Mouse (Mus musculus): ENCODE data around the gene Hmg20b. TPM values are rescaled to one million over a fixed set of nuclear protein-coding genes. Genes with fewer than 3 reads are reported as not detected.

Hmg20b gene
- total and polyA plus RNA-seq, 2 experiments from 2014 or later, result 9.6 to 24.5 TPM

DNA sequence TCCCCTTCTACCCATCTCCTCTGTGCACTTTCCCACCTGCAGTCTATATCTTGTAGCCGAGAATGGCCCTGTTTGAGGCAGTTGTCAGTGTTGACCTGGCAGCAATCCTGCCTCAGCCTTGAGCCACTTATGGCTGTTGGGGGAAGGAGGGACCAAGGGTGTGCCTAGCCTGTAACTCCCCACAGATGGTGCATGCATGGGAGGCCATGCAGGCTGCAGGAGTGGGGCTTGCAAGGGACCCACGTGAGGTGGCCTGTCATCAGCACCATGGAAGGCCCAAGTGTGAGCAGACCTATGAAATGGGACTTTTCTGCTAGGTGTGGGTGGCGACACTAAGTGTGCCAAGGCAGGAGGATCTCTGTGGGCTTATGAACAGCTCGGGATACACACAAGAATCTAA is 14.8 kb upstream of the Hmg20b start:
- Histone ChIP-seq H3K4me3 (ENCODE audit: low read depth, low read length) (no peak overlapping the region), H3K9me3 (ENCODE audit: low read length) (no peaks in the 10 kb centered on the region), H3K9ac (replicated peaks; ENCODE audit: low read length, poor library complexity, severe bottlenecking) (no peak overlapping the region), H3K4me2 (ENCODE audit: low read depth, low read length, poor library complexity, severe bottlenecking) (no peak overlapping the region), H3K36me3 (ENCODE audit: insufficient read depth, low read length) (peaks cover 56% of the 10 kb centered on the region), H3K4me1 (ENCODE audit: insufficient read depth, low read length) (peaks cover 7% of the 10 kb centered on the region; the same call in 1 of the 2 replicates), H3K27me3 (ENCODE audit: insufficient read depth, low read length) (0 out of 2 replicates have a peak, but pooled peaks cover 14% of the 10 kb centered on the region), H3K27ac (ENCODE audit: low read depth, low read length) (no peak overlapping the region)
- no peak for DNase-seq (ENCODE audit: low spot score)
- ATAC-seq (ENCODE audit: low FRiP score), result peak; percentile 8; the same call in 1 of the 2 replicates
- WGBS, result 41% methylated on average over 4 of the region's 4 CpGs
- TF ChIP-seq CTCF (IDR thresholded peaks at IDR 0.05), result no peak

- Histone ChIP-seq H3K27me3 (ENCODE audit: insufficient read depth, low read length) (0 out of 2 replicates have a peak, but pooled peaks cover 14% of the 10 kb centered on the region), H3K9ac (replicated peaks; ENCODE audit: low read length, poor library complexity, severe bottlenecking) (0 out of 2 replicates have a peak overlapping the region, but pooled peaks have one; percentile 24), H3K4me1 (ENCODE audit: insufficient read depth, low read length) (peaks cover 7% of the 10 kb centered on the region; the same call in 1 of the 2 replicates), H3K4me3 (ENCODE audit: low read depth, low read length) (0 out of 2 replicates have a peak overlapping the region, but pooled peaks have one; percentile 3), H3K9me3 (ENCODE audit: low read length) (no peaks in the 10 kb centered on the region), H3K36me3 (ENCODE audit: insufficient read depth, low read length) (peaks cover 55% of the 10 kb centered on the region), H3K27ac (ENCODE audit: low read depth, low read length) (no peak overlapping the region), H3K4me2 (ENCODE audit: low read depth, low read length, poor library complexity, severe bottlenecking) (peak overlapping the region; percentile 24; the same call in 1 of the 2 replicates)
- no peak for DNase-seq (ENCODE audit: low spot score)
- no peak; the same call in 1 of the 2 replicates for ATAC-seq (ENCODE audit: low FRiP score)
- WGBS, result 13% methylated on average over 28 of the region's 28 CpGs
- TF ChIP-seq CTCF (IDR thresholded peaks at IDR 0.05), result no peak
Observed at GRCm38 (mm10) chr10:81364666-81365065, 14.4 kb upstream of the Hmg20b start.

- H3K27me3 ChIP-seq (ENCODE audit: insufficient read depth, low read length), result 0 out of 2 replicates have a peak, but pooled peaks cover 14% of the 10 kb centered on the region
- H3K9me3 ChIP-seq (ENCODE audit: low read length), result no peaks in the 10 kb centered on the region
- 0 out of 2 replicates have a peak overlapping the region, but pooled peaks have one; percentile 24 for H3K9ac ChIP-seq (replicated peaks; ENCODE audit: low read length, poor library complexity, severe bottlenecking)
- peak overlapping the region; percentile 16; the same call in 1 of the 2 replicates for H3K4me2 ChIP-seq (ENCODE audit: low read depth, low read length, poor library complexity, severe bottlenecking)
- DNase-seq (ENCODE audit: low spot score) (no peak), ATAC-seq (ENCODE audit: low FRiP score) (no peak)
- H3K27ac ChIP-seq (ENCODE audit: low read depth, low read length), result no peak overlapping the region
- peak overlapping the region; percentile 9 for H3K4me3 ChIP-seq (ENCODE audit: low read depth, low read length)
- WGBS, result 17% methylated on average over 54 of the region's 54 CpGs
- H3K36me3 ChIP-seq (ENCODE audit: insufficient read depth, low read length), result peaks cover 45% of the 10 kb centered on the region
- TF ChIP-seq CTCF (IDR thresholded peaks at IDR 0.05), result no peak
- peaks cover 7% of the 10 kb centered on the region; the same call in 1 of the 2 replicates for H3K4me1 ChIP-seq (ENCODE audit: insufficient read depth, low read length)
Observed at GRCm38 (mm10) chr10:81363436-81364346, 13.4 kb upstream of the Hmg20b start.

- H3K27ac ChIP-seq (ENCODE audit: low read depth, low read length), result no peak overlapping the region
- no peak for TF ChIP-seq CTCF (IDR thresholded peaks at IDR 0.05)
- WGBS, result 77% methylated on average over 12 of the region's 12 CpGs
- no peak overlapping the region for H3K4me3 ChIP-seq (ENCODE audit: low read depth, low read length)
- H3K4me1 ChIP-seq (ENCODE audit: insufficient read depth, low read length), result peaks cover 11% of the 10 kb centered on the region
- peaks cover 33% of the 10 kb centered on the region for H3K36me3 ChIP-seq (ENCODE audit: insufficient read depth, low read length)
- H3K9ac ChIP-seq (replicated peaks; ENCODE audit: low read length, poor library complexity, severe bottlenecking), result no peak overlapping the region
- H3K27me3 ChIP-seq (ENCODE audit: insufficient read depth, low read length), result 0 out of 2 replicates have a peak, but pooled peaks cover 14% of the 10 kb centered on the region
- H3K9me3 ChIP-seq (ENCODE audit: low read length), result no peaks in the 10 kb centered on the region
- H3K4me2 ChIP-seq (ENCODE audit: low read depth, low read length, poor library complexity, severe bottlenecking), result no peak overlapping the region
- no peak for DNase-seq (ENCODE audit: low spot score)
- ATAC-seq (ENCODE audit: low FRiP score), result no peak
Observed at GRCm38 (mm10) chr10:81362336-81362949, 12.2 kb upstream of the Hmg20b start.

- peak overlapping the region; percentile 24; the same call in 1 of the 2 replicates for H3K9ac ChIP-seq (replicated peaks; ENCODE audit: low read length, poor library complexity, severe bottlenecking)
- H3K9me3 ChIP-seq (ENCODE audit: low read length), result no peaks in the 10 kb centered on the region
- no peak overlapping the region for H3K4me3 ChIP-seq (ENCODE audit: low read depth, low read length)
- 68% methylated on average over 8 of the region's 8 CpGs for WGBS
- peaks cover 22% of the 10 kb centered on the region for H3K36me3 ChIP-seq (ENCODE audit: insufficient read depth, low read length)
- DNase-seq (ENCODE audit: low spot score) (no peak), ATAC-seq (ENCODE audit: low FRiP score) (no peak)
- TF ChIP-seq CTCF (IDR thresholded peaks at IDR 0.05), result no peak
- no peak overlapping the region for H3K4me2 ChIP-seq (ENCODE audit: low read depth, low read length, poor library complexity, severe bottlenecking)
- H3K4me1 ChIP-seq (ENCODE audit: insufficient read depth, low read length), result peaks cover 11% of the 10 kb centered on the region
- H3K27ac ChIP-seq (ENCODE audit: low read depth, low read length), result no peak overlapping the region
- 0 out of 2 replicates have a peak, but pooled peaks cover 14% of the 10 kb centered on the region for H3K27me3 ChIP-seq (ENCODE audit: insufficient read depth, low read length)
Observed at GRCm38 (mm10) chr10:81360721-81361120, 10.4 kb upstream of the Hmg20b start.
